Mouse (Mus musculus) ES-E14 (cell line): ENCODE measurements around the gene Fbxl7. TPM values are rescaled to one million over a fixed set of nuclear protein-coding genes. Genes with fewer than 3 reads are reported as not detected.

ENCODE experiments used
- DNase-seq: peaks from one replicate; pipeline ENCODE4 v3.0.0-alpha.2; 2013; ENCODE audit warnings: low read depth, low spot score
- H3K27ac ChIP-seq: 2 replicates; pipeline ENCODE4 v1.5.1; 2012; ENCODE audit warnings: low read depth, mild to moderate bottlenecking, low read length, moderate library complexity, mixed read lengths; ENCODE audit not compliant: poor library complexity, insufficient read depth, severe bottlenecking
- H3K36me3 ChIP-seq: 2 replicates; pipeline ENCODE4 v1.6.1; 2012; ENCODE audit warnings: mild to moderate bottlenecking, low read length, moderate library complexity, mixed read lengths; ENCODE audit not compliant: control insufficient read depth, poor library complexity, insufficient read depth, severe bottlenecking
- H3K4me1 ChIP-seq, 2 experiments: fragments of 150-350 bp in 1 of 2; sonication (generic) in 1 of 2; 2 replicates each; pipeline ENCODE4 v1.6.1; 2012; ENCODE audit warnings: low read length in 2 of 2, mild to moderate bottlenecking in 1 of 2, mixed read lengths in 1 of 2; ENCODE audit not compliant: control insufficient read depth in 2 of 2, insufficient read depth in 2 of 2, poor library complexity in 1 of 2
- H3K4me3 ChIP-seq, 2 experiments: fragments of 150-350 bp in 1 of 2; sonication (generic) in 1 of 2; 2 replicates each; pipeline ENCODE4 v1.5.1; 2012; ENCODE audit warnings: low read length in 2 of 2, low read depth in 1 of 2, mild to moderate bottlenecking in 1 of 2, mixed read lengths in 1 of 2; ENCODE audit not compliant: insufficient read depth in 1 of 2, poor library complexity in 1 of 2, severe bottlenecking in 1 of 2
- H3K9ac ChIP-seq: 2 replicates; pipeline ENCODE4 v1.6.1; 2012; ENCODE audit warnings: low read depth, mild to moderate bottlenecking, low read length, mixed read lengths; ENCODE audit not compliant: poor library complexity, insufficient read depth, severe bottlenecking
- H3K9me3 ChIP-seq: fragments of 150-350 bp; sonication (generic); 2 replicates; pipeline ENCODE4 v1.6.1; 2012; ENCODE audit warnings: low read depth, mild to moderate bottlenecking, low read length; ENCODE audit not compliant: control insufficient read depth, insufficient read depth
- CHD2 ChIP-seq: IDR thresholded peaks from 2 replicates; pipeline ENCODE4 v1.6.1; 2014; ENCODE audit warnings: mild to moderate bottlenecking, low read depth, low read length, inconsistent platforms
- HCFC1 ChIP-seq: IDR thresholded peaks from 2 replicates; pipeline ENCODE4 v1.6.1; 2012; ENCODE audit warnings: low read length, inconsistent platforms, borderline replicate concordance; ENCODE audit not compliant: insufficient read depth
- MAFK ChIP-seq: IDR thresholded peaks from 2 replicates; pipeline ENCODE4 v1.6.1; 2014; ENCODE audit warnings: mild to moderate bottlenecking, low read depth, low read length, inconsistent platforms; ENCODE audit not compliant: insufficient read depth
- ZC3H11A ChIP-seq: IDR thresholded peaks from 2 replicates; pipeline ENCODE4 v1.6.1; 2012; ENCODE audit warnings: low read depth, mild to moderate bottlenecking, inconsistent platforms, low read length, borderline replicate concordance
- ZNF384 ChIP-seq: IDR thresholded peaks from 2 replicates; pipeline ENCODE4 v1.6.1; 2012; ENCODE audit warnings: low read depth, low read length, inconsistent platforms
- in situ Hi-C, 2 experiments: fragments of 600-800 bp; cut with MboI; formaldehyde crosslinking; loops; one replicate each; pipeline ENCODE4 v1.15.1; 2025; ENCODE audit warnings: low sequenced_read_pairs in 2 of 2, inconsistent platforms in 1 of 2; ENCODE audit not compliant: unreplicated experiment in 2 of 2
- total RNA-seq: library from RNA; depleted of rRNA; stranded (reverse); fragments of 300-350 nt; gene quantifications from 2 replicates; pipeline ENCODE4 v1.2.3, GENCODE M21; 2012

Fbxl7 gene
- total RNA-seq, 1 experiment = 0.98 TPM

DNA sequence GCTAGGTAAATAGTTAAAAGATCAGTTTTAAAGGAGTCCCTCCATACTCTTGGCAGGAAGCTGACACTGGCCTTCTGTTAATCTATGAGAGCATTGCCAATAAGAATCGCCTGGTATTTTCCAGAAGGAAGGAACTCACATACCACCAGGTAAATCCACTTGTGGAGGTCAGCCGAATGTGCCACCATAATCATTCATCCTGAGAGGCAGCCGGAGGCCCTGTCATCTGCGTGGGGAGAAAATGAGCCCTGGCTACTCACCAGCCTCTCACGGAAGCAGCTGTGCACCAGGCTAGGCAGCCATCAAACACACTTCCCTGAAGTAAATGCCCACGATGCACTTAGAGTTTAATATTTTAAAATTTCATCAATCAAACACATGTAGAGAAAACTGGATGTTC is 108.2 kb downstream of the Fbxl7 start:
- H3K4me1 ChIP-seq = peaks cover 0 to 2% of the 10 kb centered on the region in 2 experiments; a peak in 1 of 4 replicates
- no peak overlapping the region for H3K27ac ChIP-seq
- no peak overlapping the region for H3K9ac ChIP-seq
- TF ChIP-seq MAFK (no peak), ZC3H11A (no peak), ZNF384 (no peak), CHD2 (no peak), HCFC1 (no peak)
- no peak overlapping the region for H3K4me3 ChIP-seq
- in situ Hi-C loops = no loop called here
- DNase-seq = no peak
- no peaks in the 10 kb centered on the region for H3K36me3 ChIP-seq
- no peaks in the 10 kb centered on the region for H3K9me3 ChIP-seq

DNA sequence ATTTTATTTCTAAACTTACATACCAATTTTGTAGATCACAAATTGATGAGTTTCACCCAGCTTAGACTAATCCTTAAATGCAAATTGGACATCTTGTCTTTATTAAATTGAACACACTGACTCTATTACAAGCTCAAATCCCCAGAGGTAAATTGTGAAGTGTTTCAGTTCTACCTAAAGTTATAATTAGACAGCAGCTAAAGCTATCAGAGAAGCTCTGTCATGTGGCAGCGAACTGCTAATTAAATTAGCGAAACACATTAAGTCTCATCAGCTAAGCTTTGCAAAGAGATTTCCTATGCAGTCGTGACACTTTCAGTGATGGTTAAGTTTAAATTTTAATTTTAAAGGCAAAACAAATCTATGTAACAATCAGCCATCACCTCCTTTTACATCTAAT is 114.8 kb downstream of the Fbxl7 start:
- Histone ChIP-seq H3K4me1 (peaks cover 0 to 2% of the 10 kb centered on the region in 2 experiments; a peak in 1 of 4 replicates), H3K36me3 (no peaks in the 10 kb centered on the region), H3K9me3 (no peaks in the 10 kb centered on the region), H3K27ac (no peak overlapping the region), H3K4me3 (no peak overlapping the region), H3K9ac (no peak overlapping the region)
- no peak for TF ChIP-seq ZC3H11A
- no peak for TF ChIP-seq HCFC1
- no peak for TF ChIP-seq CHD2
- TF ChIP-seq MAFK = no peak
- no peak for TF ChIP-seq ZNF384
- no peak for DNase-seq
- in situ Hi-C loops = no loop called here

DNA sequence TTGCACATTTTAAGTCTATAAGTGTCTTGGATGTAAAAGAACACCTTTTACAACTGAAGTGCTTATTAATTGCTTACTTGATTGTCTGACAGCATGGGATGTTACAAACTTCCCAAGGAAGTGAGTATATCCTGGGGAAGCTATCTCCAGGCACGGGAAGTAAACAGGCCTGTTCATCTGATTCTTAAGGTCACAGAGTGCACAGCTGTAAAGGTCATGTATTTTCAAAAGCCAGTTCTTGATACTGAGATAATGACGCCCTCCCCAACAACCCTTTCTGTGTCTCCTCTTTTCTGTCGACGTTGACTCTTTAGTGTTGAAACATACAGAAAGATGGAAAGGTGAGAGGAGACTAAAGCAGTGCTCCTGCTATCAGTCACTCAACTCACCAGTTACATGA is 116.3 kb downstream of the Fbxl7 start:
- no peaks in the 10 kb centered on the region for H3K4me1 ChIP-seq
- no peak for DNase-seq
- no peak overlapping the region for H3K4me3 ChIP-seq
- H3K36me3 ChIP-seq = no peaks in the 10 kb centered on the region
- H3K9ac ChIP-seq = no peak overlapping the region
- no peaks in the 10 kb centered on the region for H3K9me3 ChIP-seq
- in situ Hi-C loops = no loop called here
- no peak for TF ChIP-seq MAFK
- no peak for TF ChIP-seq CHD2
- TF ChIP-seq ZC3H11A = no peak
- no peak for TF ChIP-seq ZNF384
- no peak for TF ChIP-seq HCFC1
- H3K27ac ChIP-seq = no peak overlapping the region

DNA sequence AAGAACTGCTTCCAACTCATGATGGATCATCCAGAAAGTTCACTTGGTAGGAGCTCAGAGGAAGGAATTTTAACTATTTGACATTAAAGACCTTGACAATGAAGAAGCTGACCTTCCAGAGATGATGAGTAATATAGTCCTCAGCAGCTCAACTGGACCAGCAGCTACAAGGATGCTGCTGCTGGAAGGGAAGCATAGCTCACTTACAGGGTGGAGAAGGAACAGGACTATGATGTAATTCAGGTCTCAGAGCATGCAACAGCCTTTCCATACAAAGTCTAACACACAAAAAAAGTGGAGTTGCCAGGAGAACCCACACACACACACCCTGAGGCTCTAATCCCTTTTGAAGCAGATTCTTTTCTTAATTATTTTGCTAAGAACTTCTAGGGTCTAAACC is 119.7 kb downstream of the Fbxl7 start:
- Histone ChIP-seq H3K36me3 (no peaks in the 10 kb centered on the region), H3K9me3 (no peaks in the 10 kb centered on the region), H3K4me3 (no peak overlapping the region), H3K4me1 (no peaks in the 10 kb centered on the region), H3K27ac (no peak overlapping the region), H3K9ac (no peak overlapping the region)
- DNase-seq = no peak
- in situ Hi-C loops = no loop called here
- TF ChIP-seq ZNF384 = no peak
- TF ChIP-seq ZC3H11A = no peak
- TF ChIP-seq HCFC1 = no peak

DNA sequence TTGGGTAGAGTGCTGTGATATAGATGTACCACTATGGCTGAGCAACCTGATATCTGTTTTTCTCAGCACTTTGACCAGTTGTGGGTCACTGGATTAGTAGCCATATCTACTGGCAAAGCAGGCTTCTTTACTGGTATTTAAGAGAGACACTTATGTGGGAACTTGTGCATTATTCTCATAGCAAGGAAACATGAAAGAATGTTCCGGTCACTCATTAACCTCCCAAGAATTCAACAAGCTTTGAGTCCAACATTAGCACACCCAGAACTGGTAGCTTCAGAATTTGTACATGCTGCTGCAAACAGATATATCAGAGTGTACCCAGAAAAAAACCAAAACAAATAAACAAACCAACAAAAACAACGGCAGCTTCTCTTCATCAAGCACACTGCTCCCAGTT is 120.5 kb downstream of the Fbxl7 start:
- TF ChIP-seq ZC3H11A = no peak
- TF ChIP-seq MAFK = no peak
- TF ChIP-seq ZNF384 = no peak
- no peak for TF ChIP-seq HCFC1
- TF ChIP-seq CHD2 = no peak
- H3K9ac ChIP-seq = no peak overlapping the region
- H3K4me3 ChIP-seq = no peak overlapping the region
- no peak for DNase-seq
- in situ Hi-C loops = no loop called here
- H3K9me3 ChIP-seq = no peaks in the 10 kb centered on the region
- no peak overlapping the region for H3K27ac ChIP-seq
- no peaks in the 10 kb centered on the region for H3K4me1 ChIP-seq
- no peaks in the 10 kb centered on the region for H3K36me3 ChIP-seq
